Mouse (Mus musculus): Measurements from ENCODE around the gene Siah1a.
A peak's percentile ranks its signal among the peaks of the same experiment; 100 is the strongest.

The Siah1a gene

DNA sequence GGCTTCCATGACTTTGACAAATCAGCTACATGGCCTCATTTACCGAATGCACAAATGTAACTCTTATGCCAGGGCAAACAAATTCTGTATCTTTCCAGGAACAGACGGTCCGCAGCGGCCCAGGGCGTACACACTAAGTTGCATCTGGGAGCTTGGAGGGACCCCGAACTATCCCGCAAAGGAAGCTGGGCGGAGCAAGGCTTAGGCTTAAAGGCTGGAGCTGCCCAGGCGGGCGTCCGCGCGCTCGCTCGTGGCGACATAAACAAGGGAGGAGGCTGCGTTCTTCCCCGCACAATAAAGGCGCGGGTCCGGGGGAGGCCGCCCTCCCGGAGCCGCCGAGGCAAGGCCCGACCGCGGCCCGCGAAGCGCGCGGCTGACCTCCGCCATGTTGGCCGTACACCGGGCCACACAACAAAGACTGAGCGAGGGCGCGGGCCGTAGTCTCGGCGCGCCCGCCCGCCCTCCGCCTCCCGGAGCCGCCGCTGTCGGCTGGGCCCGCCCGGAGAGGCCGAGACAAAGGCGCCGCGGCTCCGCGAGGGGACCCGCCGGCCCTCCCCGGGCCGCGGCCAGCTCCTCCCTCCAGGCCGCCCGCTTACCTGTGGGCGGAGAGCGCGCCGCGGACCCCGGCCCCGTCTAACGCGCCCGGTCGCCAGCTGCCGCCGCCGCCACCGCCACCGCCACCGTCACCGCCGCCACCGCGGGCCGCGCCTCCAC is at the start of gene Siah1a, which contains the start of gene Gm10638:
TSS of gene Siah1a (minus strand) at position 714 of the 714 bp plus-strand sequence.
TSS of gene Gm10638 (plus strand) at position 479 of the 714 bp plus-strand sequence.
- peak; percentile 70 for DNase-seq

DNA sequence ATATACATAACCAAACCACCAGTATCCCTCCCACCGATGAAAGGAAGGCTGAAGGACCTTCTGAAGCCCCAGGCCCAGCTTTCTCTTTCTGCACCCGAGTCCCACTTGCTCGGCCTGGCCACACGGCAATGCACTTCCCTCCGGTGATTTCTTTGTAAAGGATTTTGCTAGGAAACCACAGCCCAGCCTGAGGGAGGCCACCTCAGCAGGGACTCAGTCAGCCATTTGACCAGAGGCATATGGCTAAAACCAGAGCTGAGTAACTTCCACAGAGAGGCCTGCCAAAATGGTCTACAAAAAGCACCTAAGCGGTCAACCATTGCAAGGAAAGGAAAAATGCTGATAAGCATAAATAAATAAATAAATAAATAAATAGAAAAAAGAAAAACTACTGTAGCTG is 49.0 kb upstream of the Siah1a start:
- DNase-seq = no peak

- peak; percentile 47 for DNase-seq
Observed at GRCm38 (mm10) chr8:86791542-86791941, 45.8 kb upstream of the Siah1a start.

- DNase-seq = no peak
Observed at GRCm38 (mm10) chr8:86789576-86789975, 43.8 kb upstream of the Siah1a start.

- DNase-seq = peak; percentile 11
Observed at GRCm38 (mm10) chr8:86787891-86788420, 42.2 kb upstream of the Siah1a start.

DNA sequence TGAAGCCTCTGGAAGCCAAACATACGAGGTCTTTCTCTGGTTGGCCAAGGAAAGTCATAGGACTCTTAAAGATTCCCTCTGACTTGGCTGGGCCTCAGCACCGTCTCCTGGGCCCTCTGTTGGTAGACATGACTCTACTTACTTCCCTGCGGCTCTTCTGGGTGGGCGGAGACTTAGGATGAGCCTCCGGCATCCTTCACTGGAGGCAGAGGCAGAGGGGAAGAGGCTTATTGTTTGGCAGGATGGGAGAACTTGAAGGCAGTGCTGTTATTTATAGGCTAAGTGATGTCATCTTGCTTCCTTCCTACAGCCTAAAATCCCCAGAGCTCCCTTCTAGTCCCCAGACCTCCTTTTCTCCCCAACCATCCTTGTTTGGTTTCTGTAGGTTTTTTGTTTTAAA is 40.8 kb upstream of the Siah1a start:
- DNase-seq = peak; percentile 35

DNA sequence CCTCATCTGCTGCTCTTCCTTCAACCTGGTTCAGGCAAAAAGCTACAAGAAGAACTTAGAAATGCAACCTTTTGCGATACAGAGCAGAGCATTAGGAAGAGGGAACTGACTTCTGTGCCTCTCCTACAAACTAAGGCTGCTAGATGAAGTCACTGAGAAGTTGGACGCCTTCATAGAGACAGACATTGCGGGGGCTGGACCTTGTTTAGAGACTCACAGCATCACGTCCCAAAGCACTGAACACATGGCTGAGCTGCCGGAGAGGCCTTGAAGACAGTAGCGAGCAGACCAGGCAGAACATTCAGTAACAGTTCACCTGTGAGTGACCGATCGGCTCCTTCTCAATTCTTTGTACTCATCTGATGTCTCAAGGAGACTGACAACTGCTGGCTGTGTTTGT is 35.4 kb upstream of the Siah1a start:
- DNase-seq = no peak

GRCm38 (mm10) chr8:86779207-86779606 is 33.5 kb upstream of the Siah1a start:
- no peak for DNase-seq

GRCm38 (mm10) chr8:86769945-86770715 is 24.4 kb upstream of the Siah1a start:
- peak; percentile 58 for DNase-seq

DNA sequence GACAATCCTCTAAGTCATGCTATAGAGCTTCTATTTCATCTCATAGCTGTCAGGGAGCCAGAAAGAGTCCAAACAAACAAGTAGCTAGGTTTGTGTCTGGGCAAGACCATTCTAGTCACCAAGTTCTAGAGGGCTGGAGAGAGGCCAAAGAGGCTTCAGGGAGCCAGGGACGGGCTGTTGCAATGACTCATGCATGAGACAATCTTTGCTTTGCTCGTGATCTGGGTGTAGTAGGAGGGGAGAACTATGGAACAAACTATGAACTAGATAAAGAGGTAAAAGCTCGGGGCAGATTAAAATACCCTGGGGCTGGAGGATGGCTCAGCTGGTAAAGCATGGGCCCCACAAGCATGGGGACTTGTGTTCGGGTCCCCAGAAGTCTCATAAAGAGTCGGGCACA is 22.8 kb upstream of the Siah1a start:
- no peak for DNase-seq

- peak; percentile 62 for DNase-seq
Observed at GRCm38 (mm10) chr8:86766548-86767211, 20.9 kb upstream of the Siah1a start.

- no peak for DNase-seq
Observed at GRCm38 (mm10) chr8:86765669-86766068, 19.9 kb upstream of the Siah1a start.

DNA sequence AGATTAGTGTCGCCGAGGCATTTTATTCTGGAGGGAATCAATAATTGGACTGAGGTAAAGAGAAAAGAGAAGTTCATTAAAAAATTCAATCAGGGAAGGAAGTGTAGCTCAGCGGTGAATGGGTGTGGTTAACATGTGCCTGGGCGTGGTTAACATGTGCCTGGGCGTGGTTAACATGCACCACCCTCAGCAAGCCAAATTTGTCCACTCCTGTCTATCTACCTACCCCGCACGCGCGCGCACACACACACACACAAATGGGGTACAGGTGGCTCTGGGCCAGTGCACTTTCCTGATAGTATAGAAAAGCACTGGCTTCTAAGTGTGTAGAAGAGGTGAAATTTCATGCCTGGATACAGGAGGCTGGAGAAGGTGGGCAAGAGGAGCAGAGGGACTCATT is 19.4 kb upstream of the Siah1a start:
- no peak for DNase-seq

GRCm38 (mm10) chr8:86762806-86763205 is 17.1 kb upstream of the Siah1a start:
- DNase-seq = no peak

- no peak for DNase-seq
Observed at GRCm38 (mm10) chr8:86760746-86761145, 15.0 kb upstream of the Siah1a start.

DNA sequence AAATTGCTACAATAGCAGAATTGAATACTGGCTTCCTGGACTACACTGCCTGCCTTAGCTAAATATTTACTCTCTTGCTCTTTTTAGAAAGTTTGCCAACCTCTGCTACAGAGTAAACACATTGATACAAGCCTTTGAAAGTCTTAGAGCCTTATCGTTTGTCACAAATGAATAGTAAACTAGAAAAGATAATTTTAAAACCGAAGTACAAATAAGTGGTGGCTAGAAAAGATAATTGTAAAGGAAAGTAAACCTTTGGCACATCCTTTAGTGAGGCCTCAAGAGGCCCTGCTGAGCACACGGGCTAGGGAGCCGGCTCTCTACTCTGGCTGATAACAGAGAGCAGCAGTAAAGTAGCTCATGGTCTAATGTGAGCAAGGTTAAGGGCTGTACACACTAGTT is 13.4 kb upstream of the Siah1a start:
- peak; percentile 38 for DNase-seq

- DNase-seq = peak; percentile 38
Observed at GRCm38 (mm10) chr8:86758651-86759050, 12.9 kb upstream of the Siah1a start.

GRCm38 (mm10) chr8:86756948-86757733 is 11.4 kb upstream of the Siah1a start:
- peak; percentile 64 for DNase-seq

GRCm38 (mm10) chr8:86749842-86750241 is 4.1 kb upstream of the Siah1a start:
- no peak for DNase-seq

DNA sequence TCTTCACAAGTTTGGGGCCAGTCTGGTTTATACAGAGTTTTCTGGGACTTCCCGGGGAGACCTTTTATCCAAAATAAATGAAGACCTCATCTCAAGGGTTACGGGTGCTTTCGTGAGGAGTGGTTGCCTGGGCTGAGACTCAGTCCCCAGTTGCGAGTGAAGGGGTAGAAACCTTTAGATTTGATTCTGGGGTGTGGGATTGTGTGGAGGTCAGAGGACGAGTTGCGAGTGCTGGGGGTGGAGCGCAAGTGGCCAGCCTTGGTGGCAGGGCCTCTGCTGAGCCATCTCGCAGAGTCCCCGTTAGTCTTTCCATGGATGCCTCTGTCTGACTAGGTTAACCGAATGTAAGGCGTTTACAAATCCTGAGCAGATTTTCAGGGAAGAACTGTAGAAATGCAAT is 777 bp upstream of the Siah1a start:
- peak; percentile 40 for DNase-seq

DNA sequence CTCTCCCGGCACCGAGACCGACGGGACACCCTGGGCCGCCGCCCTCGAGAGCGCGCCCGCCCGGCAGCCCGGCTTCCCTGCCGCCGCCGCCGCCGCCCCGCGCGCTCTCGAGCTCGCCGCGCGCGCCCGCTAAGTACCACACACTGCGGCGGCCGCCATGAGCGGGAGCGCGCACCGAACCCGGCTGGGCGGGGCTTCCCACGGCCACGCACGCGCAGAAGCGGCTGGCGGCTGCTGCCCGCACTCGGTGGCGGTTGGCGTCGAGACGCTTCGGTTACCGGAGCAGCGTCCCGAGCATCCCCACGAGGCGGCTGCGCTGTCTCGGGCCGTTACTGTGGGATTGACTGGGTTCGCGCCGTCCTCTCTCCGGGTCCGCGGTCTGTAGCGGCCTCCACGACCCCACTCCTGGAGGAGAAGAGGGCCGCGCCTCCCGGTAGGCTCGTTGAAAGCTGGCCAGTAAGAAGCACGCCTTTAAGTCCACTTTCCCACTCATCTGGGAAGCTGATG is 254 bp upstream of the Siah1a start:
- DNase-seq = peak; percentile 95
